Mouse (Mus musculus): ENCODE results near the gene Mtch2.
A peak's percentile ranks its signal among the peaks of the same experiment; 100 is the strongest.

Gene Mtch2

GRCm38 (mm10) chr2:90911668-90912067 lies 64.7 kb downstream of the Mtch2 start:
- no peak for DNase-seq

GRCm38 (mm10) chr2:90913671-90914070 lies 66.7 kb downstream of the Mtch2 start:
- peak; percentile 62 for DNase-seq

DNA sequence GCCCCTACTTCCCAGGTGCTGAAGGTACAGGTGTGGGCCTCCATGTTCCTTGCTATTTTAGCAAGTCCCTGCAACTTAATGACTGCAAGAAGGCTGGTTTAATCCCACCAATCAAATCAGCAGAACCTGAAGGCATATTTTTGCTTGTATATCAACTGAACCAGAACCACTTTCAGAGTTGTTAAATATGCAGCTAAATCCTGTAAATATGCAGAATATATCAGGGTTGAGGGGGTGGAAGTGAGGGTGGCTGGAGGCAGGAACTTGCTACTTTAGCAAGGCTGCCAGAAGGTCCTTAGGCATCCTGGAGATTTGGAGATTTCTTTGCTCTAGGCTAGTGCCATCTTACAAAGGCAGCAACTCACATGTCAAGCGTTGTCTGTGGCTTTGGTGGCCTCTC lies 68.6 kb downstream of the Mtch2 start:
- no peak for DNase-seq

Data from cerebellum, adult 9-10 months (tissue).